Comparison of ENCODE assay signal across 11 mouse cellular contexts in the genomic region with DNA sequence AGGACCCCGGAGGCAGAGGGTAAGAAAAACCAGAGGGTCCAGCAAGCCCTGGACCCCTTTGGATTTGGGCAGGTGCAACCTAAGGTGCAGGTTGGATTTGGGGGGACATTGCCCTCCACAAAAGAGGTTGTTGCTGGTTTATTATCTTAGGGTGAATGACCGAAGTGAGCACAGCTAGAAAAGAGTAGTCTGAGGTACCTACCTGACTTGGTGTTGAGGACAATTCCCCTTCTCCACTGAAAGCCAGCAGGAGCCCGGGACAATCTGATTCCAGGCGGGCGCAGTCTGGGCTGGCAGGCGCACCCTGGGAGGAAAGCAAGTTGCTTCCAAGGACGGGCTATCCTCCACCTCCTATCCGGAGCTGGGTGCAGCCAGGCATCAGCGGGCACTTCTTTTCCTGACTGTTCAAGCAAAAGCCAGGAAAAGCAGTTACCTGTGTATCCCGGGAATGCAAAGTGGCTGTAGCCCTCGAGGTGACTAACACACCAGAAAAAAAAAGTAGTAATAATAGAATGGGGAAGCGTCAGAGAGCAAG. TPM values are rescaled to one million over a fixed set of nuclear protein-coding genes. Genes with fewer than 3 reads are reported as not detected.
DNase-seq lines count a peak whose midpoint lies in the region; ATAC-seq and TF ChIP-seq lines count a peak whose summit lies in the region.
"Had no signal": no experiment of that assay in that cellular context is flagged by ENCODE, and none has a peak within 500 bp of the region (broad histone marks: within the 10 kb centered on the region; RNA-seq: fewer than 3 reads in every experiment).

TSS of gene Calcr (minus strand) at position 485 of the 535 bp plus-strand sequence.

- H3K4me2 ChIP-seq in heart, embryonic 16.5 days (ENCODE audit: low read depth, low read length) = peak within 1 kb of the TSS; percentile 69
- peak within 1 kb of the TSS; percentile 92 for H3K4me2 ChIP-seq in embryonic facial prominence, embryonic 12.5 days (replicated peaks)
- H3K4me2 ChIP-seq in kidney, embryonic 16.5 days (replicated peaks; ENCODE audit: low read depth, low read length) = peak within 1 kb of the TSS; percentile 94
- peak within 1 kb of the TSS; percentile 100 for H3K4me2 ChIP-seq in midbrain, postnatal 0 days (ENCODE audit: low read depth, low read length, poor library complexity, severe bottlenecking)

- no peak for ATAC-seq in heart, embryonic 16.5 days (replicated peaks; ENCODE audit: extremely low read depth, insufficient read depth, low FRiP score)
- no peak for ATAC-seq in embryonic facial prominence, embryonic 12.5 days (ENCODE audit: insufficient number of reproducible peaks, insufficient read depth, low FRiP score, low TSS enrichment)
- no peak for ATAC-seq in kidney, embryonic 16.5 days (ENCODE audit: low FRiP score, low TSS enrichment)
- ATAC-seq in midbrain, postnatal 0 days (ENCODE audit: low FRiP score) = no peak

- no peak within 1 kb of the TSS for H3K27ac ChIP-seq in heart, embryonic 16.5 days (ENCODE audit: low read length)
- no peak within 1 kb of the TSS for H3K27ac ChIP-seq in embryonic facial prominence, embryonic 12.5 days
- no peak within 1 kb of the TSS for H3K27ac ChIP-seq in kidney, embryonic 16.5 days (ENCODE audit: low read length)
- no peak within 1 kb of the TSS for H3K27ac ChIP-seq in midbrain, postnatal 0 days (ENCODE audit: low read depth, low read length)

- H3K9me3 ChIP-seq in heart, embryonic 16.5 days (replicated peaks; ENCODE audit: control insufficient read depth, low read length) = no peaks in the 10 kb centered on the region
- H3K9me3 ChIP-seq in embryonic facial prominence, embryonic 12.5 days = no peaks in the 10 kb centered on the region
- no peaks in the 10 kb centered on the region for H3K9me3 ChIP-seq in kidney, embryonic 16.5 days (ENCODE audit: low read length)
- no peaks in the 10 kb centered on the region for H3K9me3 ChIP-seq in midbrain, postnatal 0 days (ENCODE audit: low read length)
- H3K9me3 ChIP-seq: G1E had no signal

- peaks cover 41% of the 10 kb centered on the region for H3K27me3 ChIP-seq in heart, embryonic 16.5 days (ENCODE audit: control insufficient read depth, insufficient read depth, low read length)
- peaks cover 48% of the 10 kb centered on the region for H3K27me3 ChIP-seq in embryonic facial prominence, embryonic 12.5 days
- H3K27me3 ChIP-seq in kidney, embryonic 16.5 days (ENCODE audit: insufficient read depth, low read length) = peaks cover 41% of the 10 kb centered on the region
- peaks cover 31% of the 10 kb centered on the region for H3K27me3 ChIP-seq in midbrain, postnatal 0 days (ENCODE audit: insufficient read depth, low read length)

- TF ChIP-seq CTCF in midbrain, postnatal 0 days (IDR thresholded peaks at IDR 0.05) = no peak

- DNase-seq in heart, adult 9 months (ENCODE audit: low spot score in 2 of 2) = no peak
- DNase-seq in midbrain, postnatal 0 days (ENCODE audit: low spot score) = no peak
- no peak for DNase-seq in adrenal gland, adult 18-20 months (ENCODE audit: low spot score in 2 of 2)
- DNase-seq in left cerebral cortex, adult 8-10 months (ENCODE audit: low spot score in 2 of 2) = no peak
- no peak for DNase-seq in layer of hippocampus, adult 18-20 months (ENCODE audit: low spot score in 2 of 2)
- DNase-seq: layer of hippocampus, postnatal 36 days had no signal

- WGBS in heart, embryonic 16.5 days = 2% methylated on average over 12 of the region's 12 CpGs
- 3% methylated on average over 12 of the region's 12 CpGs for WGBS in embryonic facial prominence, embryonic 12.5 days
- 1% methylated on average over 12 of the region's 12 CpGs for WGBS in kidney, embryonic 16.5 days
- WGBS in midbrain, postnatal 0 days = 3% methylated on average over 12 of the region's 12 CpGs

- H3K4me3 ChIP-seq in heart, embryonic 16.5 days (ENCODE audit: low read length) = peak within 1 kb of the TSS; percentile 54
- H3K4me3 ChIP-seq in embryonic facial prominence, embryonic 12.5 days = peak within 1 kb of the TSS; percentile 51
- H3K4me3 ChIP-seq in kidney, embryonic 16.5 days (ENCODE audit: low read length) = peak within 1 kb of the TSS; percentile 56
- H3K4me3 ChIP-seq in midbrain, postnatal 0 days (ENCODE audit: low read depth, low read length) = peak within 1 kb of the TSS; percentile 54

- peaks cover 4% of the 10 kb centered on the region for H3K4me1 ChIP-seq in heart, embryonic 16.5 days (ENCODE audit: control insufficient read depth, insufficient read depth, low read length)
- H3K4me1 ChIP-seq in embryonic facial prominence, embryonic 12.5 days = no peaks in the 10 kb centered on the region
- no peaks in the 10 kb centered on the region for H3K4me1 ChIP-seq in kidney, embryonic 16.5 days (ENCODE audit: insufficient read depth, low read length)
- peaks cover 3% of the 10 kb centered on the region; the same call in 1 of the 2 replicates for H3K4me1 ChIP-seq in midbrain, postnatal 0 days (ENCODE audit: insufficient read depth, low read length)

- H3K9ac ChIP-seq in heart, embryonic 16.5 days (ENCODE audit: low read length) = no peak within 1 kb of the TSS
- H3K9ac ChIP-seq in embryonic facial prominence, embryonic 12.5 days = 0 out of 2 replicates have a peak within 1 kb of the TSS, but pooled peaks have one; percentile 26
- H3K9ac ChIP-seq in kidney, embryonic 16.5 days (replicated peaks; ENCODE audit: low read length) = 0 out of 2 replicates have a peak within 1 kb of the TSS, but pooled peaks have one; percentile 35
- no peak within 1 kb of the TSS; the same call in 1 of the 2 replicates for H3K9ac ChIP-seq in midbrain, postnatal 0 days (replicated peaks; ENCODE audit: low read length, poor library complexity, severe bottlenecking)

- no peaks in the 10 kb centered on the region for H3K36me3 ChIP-seq in heart, embryonic 16.5 days (ENCODE audit: control insufficient read depth, insufficient read depth)
- no peaks in the 10 kb centered on the region for H3K36me3 ChIP-seq in embryonic facial prominence, embryonic 12.5 days
- H3K36me3 ChIP-seq in kidney, embryonic 16.5 days (ENCODE audit: insufficient read depth, low read length) = no peaks in the 10 kb centered on the region
- H3K36me3 ChIP-seq in midbrain, postnatal 0 days (ENCODE audit: insufficient read depth, low read length) = no peaks in the 10 kb centered on the region
- H3K36me3 ChIP-seq: G1E had no signal

RNA-seq across cellular contexts. Expression of gene Calcr, which starts in this region (rescaled TPM):
- polyA plus RNA-seq in heart, embryonic 16.5 days (2015; fragmentation: Nextera tagmentation; extraction: Ambion mirVana) = 0.15 and 0.18 TPM in 2 replicates
- polyA plus RNA-seq in embryonic facial prominence, embryonic 12.5 days (2016; fragmentation: Nextera tagmentation; extraction: Ambion mirVana) = 0.17 and 0.26 TPM in 2 replicates
- polyA plus RNA-seq in kidney, embryonic 16.5 days (2015; fragmentation: Nextera tagmentation; extraction: Ambion mirVana) = 0.26 and 0.27 TPM in 2 replicates
- 14.5 and 16.3 TPM in 2 replicates for total RNA-seq in midbrain, postnatal 0 days (2014; rRNA removed)
- 9.3 and 12.2 TPM in 2 replicates for polyA plus RNA-seq in midbrain, postnatal 0 days (2015; fragmentation: Nextera tagmentation; extraction: Ambion mirVana)
- total RNA-seq in adrenal gland, adult 18-20 months (2021) = not detected
- total RNA-seq in left cerebral cortex, adult 8-10 months (2022) = under 1 TPM; 0.33 to 0.98 (median 0.55) TPM
- not detected for total RNA-seq in layer of hippocampus, adult 18-20 months (2021)
- total RNA-seq: common myeloid progenitor, adult 5-6 weeks; G1E; layer of hippocampus, postnatal 36 days had no signal
- polyA plus RNA-seq: G1E had no signal

Comparison
In these comparisons a context has a peak if more than half of its experiments do, and no peak if none do; other contexts are left out.
1. H3K9ac ChIP-seq: peak in embryonic facial prominence, embryonic 12.5 days (single experiment) and kidney, embryonic 16.5 days (single experiment); none in heart, embryonic 16.5 days (single experiment) and midbrain, postnatal 0 days (single experiment).
2. Peak in every context shown above with its lines, with median percentiles within 50 percentile points of each other: H3K4me2 ChIP-seq and H3K4me3 ChIP-seq.